Mouse (Mus musculus) neural tube, embryonic 14.5 days (tissue): ENCODE results near the gene Nfib. TPM values are rescaled to one million over a fixed set of nuclear protein-coding genes. Genes with fewer than 3 reads are reported as not detected.

Source experiments
- ATAC-seq: fragments of 200-750 bp; cut with Nextera tagmentation; 2 replicates; pipeline ENCODE4 v1.8.0; 2017; ENCODE audit warnings: low read depth, mild to moderate bottlenecking, moderate TSS enrichment, moderate library complexity
- H3K27ac ChIP-seq: fragments of 300-500 bp; sonication (generic); 2 replicates; pipeline ENCODE4 v1.5.1; 2014; ENCODE audit warnings: low read depth, mild to moderate bottlenecking, control low read depth, low read length, moderate library complexity, mixed read lengths
- H3K27me3 ChIP-seq: fragments of 300-500 bp; sonication (generic); 2 replicates; pipeline ENCODE4 v1.6.1; 2014; ENCODE audit warnings: low read length; ENCODE audit not compliant: control insufficient read depth, insufficient read depth
- H3K36me3 ChIP-seq: fragments of 300-500 bp; sonication (generic); 2 replicates; pipeline ENCODE4 v1.6.1; 2014; ENCODE audit warnings: low read length, mixed read lengths; ENCODE audit not compliant: control insufficient read depth, insufficient read depth
- H3K4me1 ChIP-seq: fragments of 300-500 bp; sonication (generic); 2 replicates; pipeline ENCODE4 v1.6.1; 2014; ENCODE audit warnings: low read length; ENCODE audit not compliant: control insufficient read depth, insufficient read depth
- H3K4me2 ChIP-seq: fragments of 300-500 bp; sonication (generic); 2 replicates; pipeline ENCODE4 v1.6.1; 2014; ENCODE audit warnings: mild to moderate bottlenecking, low read depth, low read length, control low read depth
- H3K4me3 ChIP-seq: fragments of 300-500 bp; sonication (generic); 2 replicates; pipeline ENCODE4 v1.5.1; 2014; ENCODE audit warnings: low read depth, low read length, control low read depth, mixed read lengths
- H3K9ac ChIP-seq: fragments of 300-500 bp; sonication (generic); replicated peaks from 2 replicates; pipeline ENCODE4 v1.6.1; 2014; ENCODE audit warnings: low read depth, mild to moderate bottlenecking, control low read depth, low read length, mixed read lengths
- H3K9me3 ChIP-seq: fragments of 300-500 bp; sonication (generic); 2 replicates; pipeline ENCODE4 v1.6.1; 2016; ENCODE audit warnings: low read length; ENCODE audit not compliant: control insufficient read depth
- WGBS: fragments of 180-500 bp; shearing (Covaris S2); extraction: QIAGEN DNeasy Blood & Tissue Kit; methylation state at CpG from one replicate; pipeline ENCODE4 v1.1.7; 2014; 5-methylcytosine and 5-hydroxymethylcytosine counted together
- polyA plus RNA-seq: library from polyadenylated mRNA; unstranded; fragments of >200 nt; fragmentation: Nextera tagmentation; extraction: Ambion mirVana; gene quantifications from 2 replicates; pipeline ENCODE4 v1.2.1, GENCODE M21; 2014

The Nfib gene
- polyA plus RNA-seq, 1 experiment from 2014 or later: 111 TPM

DNA sequence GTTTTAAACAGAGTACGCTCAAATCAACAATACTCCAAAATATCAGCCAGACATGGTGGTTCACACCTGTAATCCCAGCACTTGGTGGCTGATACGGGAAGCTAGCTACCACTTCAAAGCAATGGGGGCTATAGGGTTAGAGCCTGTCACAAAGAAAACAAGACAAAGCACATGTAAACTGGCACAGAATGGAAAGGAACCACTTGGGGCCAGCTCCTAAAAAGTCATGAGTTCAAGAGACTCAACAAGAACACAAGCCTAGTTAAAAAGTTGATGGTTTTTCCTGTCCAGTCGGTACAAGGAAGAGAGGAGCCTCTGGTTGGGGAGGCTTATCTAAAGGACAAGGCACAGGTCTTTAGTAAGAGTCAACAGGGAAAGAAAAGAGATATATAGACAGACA lies 327.9 kb downstream of the Nfib start:
- Histone ChIP-seq H3K4me2 (no peak overlapping the region), H3K9ac (no peak overlapping the region), H3K27ac (no peak overlapping the region), H3K27me3 (no peaks in the 10 kb centered on the region), H3K4me3 (no peak overlapping the region), H3K9me3 (no peaks in the 10 kb centered on the region), H3K36me3 (no peaks in the 10 kb centered on the region), H3K4me1 (no peaks in the 10 kb centered on the region)
- no peak for ATAC-seq
- 92% methylated on average over 3 of the region's 3 CpGs for WGBS

GRCm38 (mm10) chr4:82374560-82374959 lies 331.0 kb downstream of the Nfib start:
- no peak for ATAC-seq
- 75% methylated on average over 5 of the region's 5 CpGs for WGBS

GRCm38 (mm10) chr4:82372217-82372616 lies 333.3 kb downstream of the Nfib start:
- no peaks in the 10 kb centered on the region for H3K36me3 ChIP-seq
- H3K4me2 ChIP-seq: no peak overlapping the region
- no peaks in the 10 kb centered on the region for H3K27me3 ChIP-seq
- no peak overlapping the region for H3K4me3 ChIP-seq
- H3K9ac ChIP-seq: no peak overlapping the region
- no peaks in the 10 kb centered on the region for H3K4me1 ChIP-seq
- no peaks in the 10 kb centered on the region for H3K9me3 ChIP-seq
- 95% methylated on average over 4 of the region's 4 CpGs for WGBS
- no peak for ATAC-seq
- H3K27ac ChIP-seq: no peak overlapping the region

More at GRCm38 (mm10) chr4:82374560-82374959, 331.0 kb downstream of the Nfib start:
- no peak overlapping the region for H3K4me3 ChIP-seq
- no peaks in the 10 kb centered on the region for H3K27me3 ChIP-seq
- H3K36me3 ChIP-seq: no peaks in the 10 kb centered on the region
- no peaks in the 10 kb centered on the region for H3K4me1 ChIP-seq
- no peak overlapping the region for H3K27ac ChIP-seq
- H3K9me3 ChIP-seq: no peaks in the 10 kb centered on the region
- H3K9ac ChIP-seq: no peak overlapping the region
- H3K4me2 ChIP-seq: no peak overlapping the region

GRCm38 (mm10) chr4:82371471-82371870 lies 334.1 kb downstream of the Nfib start:
- H3K9me3 ChIP-seq: no peaks in the 10 kb centered on the region
- H3K4me2 ChIP-seq: no peak overlapping the region
- 94% methylated on average over 4 of the region's 4 CpGs for WGBS
- no peak overlapping the region for H3K4me3 ChIP-seq
- no peak overlapping the region for H3K27ac ChIP-seq
- H3K9ac ChIP-seq: no peak overlapping the region
- no peaks in the 10 kb centered on the region for H3K27me3 ChIP-seq
- no peaks in the 10 kb centered on the region for H3K36me3 ChIP-seq
- no peak for ATAC-seq
- no peaks in the 10 kb centered on the region for H3K4me1 ChIP-seq

- Histone ChIP-seq H3K4me3 (no peak overlapping the region), H3K36me3 (no peaks in the 10 kb centered on the region), H3K27me3 (no peaks in the 10 kb centered on the region), H3K27ac (no peak overlapping the region), H3K4me1 (no peaks in the 10 kb centered on the region), H3K4me2 (no peak overlapping the region), H3K9ac (no peak overlapping the region), H3K9me3 (no peaks in the 10 kb centered on the region)
- ATAC-seq: no peak
- WGBS: 94% methylated on average over 6 of the region's 6 CpGs
Observed at GRCm38 (mm10) chr4:82369011-82369776, 336.4 kb downstream of the Nfib start.

DNA sequence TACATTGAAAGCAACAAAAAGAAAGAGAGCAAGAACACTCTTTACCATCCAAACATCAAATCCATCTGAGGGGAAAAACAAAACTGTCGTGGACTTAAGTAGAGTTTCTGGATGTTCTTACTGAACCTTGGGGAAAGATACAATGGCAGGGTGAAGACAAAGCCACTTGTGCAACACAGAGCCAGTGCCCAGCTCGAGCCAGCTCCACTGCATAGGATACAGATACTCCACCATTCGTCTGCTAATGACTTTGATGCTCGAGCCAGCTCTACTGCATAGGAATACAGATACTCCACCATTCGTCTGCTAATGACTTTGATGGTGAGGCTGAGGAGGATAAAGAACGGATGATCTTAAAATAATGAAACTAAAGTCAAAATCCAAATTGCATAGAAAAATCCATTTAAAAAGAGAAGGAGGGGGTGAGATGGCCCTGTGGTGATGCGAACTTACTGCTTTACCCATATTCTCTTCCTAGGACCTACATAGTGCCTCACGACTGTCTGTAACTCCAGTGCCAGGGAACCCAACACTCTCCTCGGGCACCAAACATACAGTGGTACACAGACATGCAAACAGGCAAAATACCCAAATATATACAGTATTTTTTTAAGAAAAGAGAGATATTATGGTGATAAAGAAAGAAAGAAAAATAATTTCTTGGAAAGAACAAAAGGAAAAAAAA lies 337.3 kb downstream of the Nfib start:
- no peak overlapping the region for H3K27ac ChIP-seq
- no peak overlapping the region for H3K4me2 ChIP-seq
- whole genome bisulfite sequencing: 75% methylated on average over 9 of the region's 9 CpGs

DNA sequence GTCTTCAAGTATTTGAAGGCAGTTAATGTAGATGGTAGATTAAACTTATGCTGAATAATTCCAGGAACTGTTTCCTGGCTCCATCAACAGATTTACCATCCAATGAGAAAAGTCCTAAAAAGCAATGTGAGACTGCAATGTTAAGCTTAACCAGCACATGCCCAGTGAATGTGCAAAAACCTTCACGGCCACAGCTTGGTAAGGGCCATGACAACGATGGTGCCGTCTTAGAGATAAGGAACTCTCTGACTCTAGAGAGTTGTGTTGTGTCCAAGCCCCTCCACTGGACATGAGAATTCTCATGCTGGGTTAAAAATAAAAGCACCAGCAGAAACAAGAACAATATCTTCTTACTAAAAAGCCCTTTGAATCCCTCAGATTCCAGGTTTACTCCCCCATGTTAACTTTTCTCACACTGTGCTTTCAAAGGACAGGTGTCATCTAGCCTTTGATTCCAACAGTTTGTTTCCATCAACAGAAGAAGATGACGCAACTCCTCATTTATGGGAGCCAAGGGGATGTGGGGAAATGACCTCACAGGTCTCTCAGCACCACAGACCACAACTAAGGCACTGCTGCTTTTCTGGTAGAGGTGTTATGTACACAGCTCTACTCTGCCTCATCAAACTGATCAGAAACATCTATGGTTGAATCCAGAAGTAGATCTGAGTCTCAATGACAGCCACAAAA lies 340.7 kb downstream of the Nfib start:
- Histone ChIP-seq H3K27ac (no peak overlapping the region), H3K4me3 (no peak overlapping the region), H3K4me1 (peaks cover 3% of the 10 kb centered on the region; the same call in 1 of the 2 replicates), H3K27me3 (no peaks in the 10 kb centered on the region), H3K9ac (no peak overlapping the region), H3K9me3 (no peaks in the 10 kb centered on the region), H3K4me2 (no peak overlapping the region), H3K36me3 (no peaks in the 10 kb centered on the region)
- 80% methylated on average over 4 of the region's 4 CpGs for WGBS
- ATAC-seq: no peak

More for the DNA sequence above, 337.3 kb downstream of the Nfib start:
- H3K9me3 ChIP-seq: no peaks in the 10 kb centered on the region
- no peak overlapping the region for H3K9ac ChIP-seq
- no peaks in the 10 kb centered on the region for H3K4me1 ChIP-seq
- ATAC-seq: no peak
- no peak overlapping the region for H3K4me3 ChIP-seq
- no peaks in the 10 kb centered on the region for H3K27me3 ChIP-seq
- no peaks in the 10 kb centered on the region for H3K36me3 ChIP-seq

DNA sequence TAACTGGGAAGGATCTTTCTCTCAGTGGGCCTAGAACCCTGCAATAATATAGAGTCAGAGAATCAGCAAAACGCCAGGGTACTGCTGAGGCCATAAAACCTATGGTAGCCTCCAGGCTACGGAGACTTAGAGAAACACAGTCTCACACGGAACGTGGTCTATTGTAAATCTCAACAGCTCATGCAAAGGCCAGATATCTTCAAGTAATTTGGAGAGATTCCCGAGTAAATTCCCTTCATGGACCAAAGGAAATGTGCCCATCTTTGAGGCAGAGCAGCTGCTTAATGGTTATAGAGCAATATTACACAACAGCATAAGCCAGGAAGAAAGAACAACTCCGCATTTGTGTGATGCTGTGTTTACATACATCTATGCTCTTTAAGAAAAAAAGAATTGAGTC lies 341.6 kb downstream of the Nfib start:
- WGBS: 61% methylated on average over 6 of the region's 6 CpGs
- H3K27ac ChIP-seq: no peak overlapping the region
- no peak overlapping the region for H3K9ac ChIP-seq
- no peaks in the 10 kb centered on the region for H3K27me3 ChIP-seq
- peaks cover 3% of the 10 kb centered on the region; the same call in 1 of the 2 replicates for H3K4me1 ChIP-seq
- H3K4me2 ChIP-seq: no peak overlapping the region
- H3K9me3 ChIP-seq: no peaks in the 10 kb centered on the region
- no peaks in the 10 kb centered on the region for H3K36me3 ChIP-seq
- H3K4me3 ChIP-seq: no peak overlapping the region
- ATAC-seq: no peak

- Histone ChIP-seq H3K36me3 (no peaks in the 10 kb centered on the region), H3K27me3 (no peaks in the 10 kb centered on the region), H3K9me3 (no peaks in the 10 kb centered on the region), H3K4me2 (no peak overlapping the region), H3K4me1 (peaks cover 3% of the 10 kb centered on the region; the same call in 1 of the 2 replicates), H3K27ac (no peak overlapping the region), H3K9ac (no peak overlapping the region), H3K4me3 (no peak overlapping the region)
- ATAC-seq: no peak
- WGBS: 74% methylated on average over 3 of the region's 3 CpGs
Observed at GRCm38 (mm10) chr4:82362294-82362693, 343.3 kb downstream of the Nfib start.
